Mouse (Mus musculus): ENCODE measurements around the gene Gkn3.

DNA sequence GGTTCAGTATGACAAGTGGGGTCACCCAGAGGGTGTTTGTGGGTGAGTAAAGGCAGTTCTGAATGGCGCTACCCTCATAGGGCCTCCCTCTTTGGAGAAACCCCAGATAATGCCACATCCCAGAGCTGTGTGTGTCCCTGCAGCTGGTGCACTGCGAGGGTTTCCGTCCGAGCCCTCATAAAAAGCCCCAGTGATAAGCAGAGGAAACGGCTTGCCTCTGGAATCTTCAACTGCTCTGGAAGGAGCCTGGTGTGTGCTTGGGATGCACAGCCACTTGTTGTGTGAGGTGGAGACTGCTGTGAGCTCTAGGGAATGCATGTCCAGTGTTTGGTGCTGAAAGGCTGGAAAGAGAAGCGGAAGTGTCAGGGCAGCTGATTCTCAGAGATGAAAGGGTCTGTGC, 12.7 kb upstream of the Gkn3 start:
- TF ChIP-seq POLR2A (IDR thresholded peaks at IDR 0.05; ENCODE audit: low read depth, low read length) (no peak), CTCF (IDR thresholded peaks at IDR 0.05; ENCODE audit: extremely low read depth, insufficient read depth, insufficient read length, insufficient replicate concordance) (no peak)

Measured in spleen, adult 2 months (tissue).